In the genomic region with DNA sequence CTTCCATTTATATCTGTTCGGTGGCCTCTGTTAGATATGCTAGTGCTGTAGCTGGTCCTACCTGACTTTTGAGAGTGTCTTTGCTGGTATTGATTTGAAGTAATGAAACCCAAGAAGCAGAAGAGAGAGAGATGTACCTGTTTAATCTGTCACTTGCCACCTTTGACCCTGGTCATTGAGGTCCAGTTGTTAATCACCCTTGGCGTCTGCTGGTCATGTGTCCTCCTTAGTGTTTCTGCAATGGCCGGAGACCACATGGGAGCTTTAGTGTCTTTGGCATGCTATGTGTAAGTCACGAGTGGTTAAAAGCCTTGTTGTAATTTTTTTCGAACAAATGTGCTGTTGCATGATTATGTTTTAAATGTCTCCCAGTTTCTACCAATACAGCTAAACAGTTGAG, we compare ENCODE assay signal across 16 mouse cellular contexts.
"Had no signal": no experiment of that assay in that cellular context is flagged by ENCODE, and none has a peak within 500 bp of the region (broad histone marks: within the 10 kb centered on the region; RNA-seq: fewer than 3 reads in every experiment).

No protein-coding gene starts in this region.

- H3K4me2 ChIP-seq: neural tube, embryonic 13.5 days; neural tube, embryonic 15.5 days; stomach, embryonic 15.5 days had no signal

- H3K36me3 ChIP-seq: neural tube, embryonic 13.5 days; neural tube, embryonic 15.5 days; stomach, embryonic 15.5 days had no signal

- DNase-seq: retina, postnatal 1 day; right cerebral cortex, adult 18-20 months; right cerebral cortex, postnatal 14 days; right cerebral cortex, postnatal 25 days; right cerebral cortex, postnatal 4 days; spleen, adult 18-20 months; thymus, adult 18-20 months; thymus, adult 2 months; thymus, postnatal 14 days; thymus, postnatal 25 days; thymus, postnatal 36 days; thymus, postnatal 4 days had no signal

- H3K27me3 ChIP-seq: neural tube, embryonic 13.5 days; neural tube, embryonic 15.5 days; stomach, embryonic 15.5 days had no signal

- H3K9ac ChIP-seq: neural tube, embryonic 13.5 days; neural tube, embryonic 15.5 days; stomach, embryonic 15.5 days had no signal

- H3K4me3 ChIP-seq: neural tube, embryonic 13.5 days; neural tube, embryonic 15.5 days; stomach, embryonic 15.5 days had no signal

- H3K27ac ChIP-seq: neural tube, embryonic 13.5 days; neural tube, embryonic 15.5 days; stomach, embryonic 15.5 days; stomach, postnatal 0 days had no signal

- H3K9me3 ChIP-seq: neural tube, embryonic 13.5 days; neural tube, embryonic 15.5 days; stomach, embryonic 15.5 days had no signal
